Comparison of ENCODE assay signal across 9 mouse cellular contexts in genomic region chr3:51796219-51796828, GRCm38 (mm10).
A peak's percentile ranks its signal among the peaks of the same experiment; 100 is the strongest.
DNase-seq lines count a peak whose midpoint lies in the region.
"Had no signal": no experiment of that assay in that cellular context is flagged by ENCODE, and none has a peak within 500 bp of the region (broad histone marks: within the 10 kb centered on the region; RNA-seq: fewer than 3 reads in every experiment).

No protein-coding gene starts in this region.

- no peaks in the 10 kb centered on the region for H3K27me3 ChIP-seq in embryonic facial prominence, embryonic 10.5 days (replicated peaks; ENCODE audit: low read depth, poor library complexity, severe bottlenecking)

- peak overlapping the region; percentile 45 for H3K27ac ChIP-seq in embryonic facial prominence, embryonic 10.5 days (replicated peaks)
- H3K27ac ChIP-seq: macrophage had no signal

- H3K36me3 ChIP-seq in embryonic facial prominence, embryonic 10.5 days (replicated peaks), result no peaks in the 10 kb centered on the region

- WGBS in embryonic facial prominence, embryonic 10.5 days, result 72% methylated on average over 12 of the region's 12 CpGs

- intact Hi-C loops in heart, postnatal 10 days (cut with DNase I), result no loop called here

- peak; percentile 41 for DNase-seq in right cerebral cortex, adult 18-20 months
- DNase-seq in right cerebral cortex, adult 2 months (ENCODE audit: low spot score in 2 of 2), result no peak
- no peak for DNase-seq in embryonic facial prominence, embryonic 10.5 days (ENCODE audit: low spot score)
- peak; percentile 38 to 46 for DNase-seq in heart, postnatal 10 days
- peak; percentile 64 for DNase-seq in kidney, postnatal 10 days
- DNase-seq in lung, postnatal 10 days, result peak; percentile 66
- DNase-seq in spleen, adult 18-20 months, result peak; percentile 20 to 27
- no peak for DNase-seq in urinary bladder, adult 18-20 months (ENCODE audit: low spot score in 2 of 2)

- peak overlapping the region; percentile 34; the same call in 1 of the 2 replicates for H3K4me3 ChIP-seq in embryonic facial prominence, embryonic 10.5 days

- H3K9me3 ChIP-seq in embryonic facial prominence, embryonic 10.5 days, result no peaks in the 10 kb centered on the region

- H3K4me1 ChIP-seq in embryonic facial prominence, embryonic 10.5 days, result peaks cover 52% of the 10 kb centered on the region

Comparison
In these comparisons a context has a peak if more than half of its experiments do, and no peak if none do; other contexts are left out.
1. DNase-seq: peak in right cerebral cortex, adult 18-20 months (single experiment), heart, postnatal 10 days (2 of 2), kidney, postnatal 10 days (single experiment), lung, postnatal 10 days (single experiment) and spleen, adult 18-20 months (2 of 2); none in right cerebral cortex, adult 2 months (0 of 2), embryonic facial prominence, embryonic 10.5 days (single experiment) and urinary bladder, adult 18-20 months (0 of 2).